Mouse (Mus musculus) olfactory bulb, adult 2 months (tissue): ENCODE measurements around the gene Arfgef2.

ENCODE experiments used
- CTCF ChIP-seq: fragments of 200-500 bp; IDR thresholded peaks from 2 replicates; pipeline ENCODE4 v1.5.1; 2012; ENCODE audit warnings: low read depth, mild to moderate bottlenecking, low read length, moderate library complexity; ENCODE audit not compliant: insufficient read depth
- POLR2A ChIP-seq: fragments of 200-500 bp; IDR thresholded peaks from 2 replicates; pipeline ENCODE4 v1.6.1; 2012; ENCODE audit warnings: mild to moderate bottlenecking, low read depth, low read length, moderate library complexity; ENCODE audit not compliant: insufficient read depth

DNA sequence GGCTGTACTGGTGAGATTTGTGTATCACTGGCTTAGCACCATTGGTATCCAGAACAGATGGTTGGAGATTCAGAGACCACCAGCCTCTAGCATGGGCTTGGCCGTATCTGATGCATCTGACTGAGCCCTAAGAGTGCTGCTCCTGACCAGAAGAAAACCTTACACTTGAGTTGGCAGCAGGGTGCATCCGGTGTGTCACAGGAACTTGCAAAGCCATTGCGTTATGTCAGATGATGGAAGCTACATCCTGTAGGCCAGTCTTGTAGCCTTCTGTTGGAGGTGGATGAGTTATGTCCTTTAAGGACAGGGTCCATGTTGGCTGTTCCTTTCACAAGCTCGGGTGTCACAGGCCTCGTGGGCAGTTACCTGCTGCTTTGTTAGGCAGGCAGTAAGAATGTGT, 19.6 kb downstream of the Arfgef2 start:
- TF ChIP-seq CTCF (no peak), POLR2A (no peak)
